Comparison of ENCODE assay signal across 32 mouse cellular contexts in the genomic region with DNA sequence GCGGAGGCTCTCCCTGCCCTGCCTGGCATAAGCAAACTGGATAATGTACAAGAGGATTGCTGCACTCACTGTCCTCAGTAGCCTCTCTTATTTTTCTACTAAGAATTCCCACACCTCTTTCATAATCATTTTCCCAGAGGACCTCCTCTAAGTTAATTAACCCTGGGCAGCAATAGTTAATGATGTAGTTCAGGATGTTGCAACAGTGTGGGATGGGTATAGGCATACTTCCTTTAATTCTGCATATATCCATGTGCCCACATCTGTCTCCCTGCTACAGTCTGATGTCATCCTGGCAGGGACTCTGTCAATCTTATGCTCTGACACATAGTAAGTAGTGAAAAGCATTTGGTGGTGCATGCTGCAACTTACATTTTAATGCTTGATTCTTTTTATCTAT. TPM values are rescaled to one million over a fixed set of nuclear protein-coding genes. Genes with fewer than 3 reads are reported as not detected.
DNase-seq lines count a peak whose midpoint lies in the region; ATAC-seq and TF ChIP-seq lines count a peak whose summit lies in the region.
"Had no signal": no experiment of that assay in that cellular context is flagged by ENCODE, and none has a peak within 500 bp of the region (broad histone marks: within the 10 kb centered on the region; RNA-seq: fewer than 3 reads in every experiment).

No protein-coding gene starts in this region.

- no peaks in the 10 kb centered on the region for H3K36me3 ChIP-seq in hindbrain, embryonic 12.5 days
- H3K36me3 ChIP-seq: embryonic facial prominence, embryonic 12.5 days; embryonic facial prominence, embryonic 15.5 days; forebrain, embryonic 12.5 days; forebrain, embryonic 15.5 days; G1E; heart, embryonic 13.5 days; hindbrain, embryonic 13.5 days; intestine, embryonic 15.5 days had no signal

- CTCF ChIA-PET in Patski (lab: Charles Lee) = interaction anchor here (1.5 to 4.7 kb wide), 2 partner anchors 12 to 18 kb away, joined by 3 to 18 read pairs; a partner anchor contains a TSS

- H3K27ac ChIP-seq in hindbrain, embryonic 12.5 days = no peak overlapping the region
- H3K27ac ChIP-seq: embryonic facial prominence, embryonic 12.5 days; embryonic facial prominence, embryonic 15.5 days; forebrain, embryonic 12.5 days; forebrain, embryonic 15.5 days; heart, embryonic 13.5 days; hindbrain, embryonic 13.5 days; intestine, embryonic 15.5 days had no signal

- no peak overlapping the region for H3K4me2 ChIP-seq in hindbrain, embryonic 12.5 days (replicated peaks)
- H3K4me2 ChIP-seq: embryonic facial prominence, embryonic 12.5 days; embryonic facial prominence, embryonic 15.5 days; forebrain, embryonic 12.5 days; forebrain, embryonic 15.5 days; heart, embryonic 13.5 days; hindbrain, embryonic 13.5 days; intestine, embryonic 15.5 days had no signal

- DNase-seq in Patski (ENCODE audit: low read depth, low spot score) = no peak
- DNase-seq in fat pad, adult 2 months (ENCODE audit: extremely low read depth, low read depth, low spot score) = peak; percentile 88
- DNase-seq in ovary, postnatal 14 days (ENCODE audit: low spot score) = no peak
- DNase-seq: adrenal gland, postnatal 10 days; adrenal gland, postnatal 36 days; B cell, adult 2 months; cerebellum, adult 18-20 months; cerebellum, adult 9-10 months; cerebellum, postnatal 14 days; gastrocnemius, postnatal 25 days; heart, adult 11 months; heart, postnatal 14 days; kidney, adult 11 months had no signal

- POLR2A ChIA-PET in Patski (lab: Charles Lee) = no interaction called here

- TF ChIP-seq CTCF in Patski (IDR thresholded peaks at IDR 0.05) = no peak

- H3K4me3 ChIP-seq in hindbrain, embryonic 12.5 days = no peak overlapping the region
- H3K4me3 ChIP-seq: embryonic facial prominence, embryonic 12.5 days; embryonic facial prominence, embryonic 15.5 days; forebrain, embryonic 12.5 days; forebrain, embryonic 15.5 days; heart, embryonic 13.5 days; hindbrain, embryonic 13.5 days; intestine, embryonic 15.5 days had no signal

- no peaks in the 10 kb centered on the region for H3K4me1 ChIP-seq in hindbrain, embryonic 12.5 days
- H3K4me1 ChIP-seq: embryonic facial prominence, embryonic 12.5 days; embryonic facial prominence, embryonic 15.5 days; forebrain, embryonic 12.5 days; forebrain, embryonic 15.5 days; heart, embryonic 13.5 days; hindbrain, embryonic 13.5 days; intestine, embryonic 15.5 days had no signal

- in situ Hi-C loops in Patski (cut with MboI; ENCODE audit: low pct_unique_long_range_greater_than_20kb) = no loop called here

- WGBS in hindbrain, embryonic 12.5 days = 94% methylated on average over 1 of the region's 1 CpGs

- H3K9me3 ChIP-seq in hindbrain, embryonic 12.5 days (replicated peaks) = no peaks in the 10 kb centered on the region
- H3K9me3 ChIP-seq: embryonic facial prominence, embryonic 12.5 days; embryonic facial prominence, embryonic 15.5 days; forebrain, embryonic 12.5 days; forebrain, embryonic 15.5 days; G1E; heart, embryonic 13.5 days; hindbrain, embryonic 13.5 days; intestine, embryonic 15.5 days had no signal

- ATAC-seq in Patski = peak; percentile 31
- 0 out of 2 replicates have a peak, but pooled peaks have one; percentile 18 for ATAC-seq in megakaryocyte, adult 5-6 weeks (ENCODE audit: poor library complexity, severe bottlenecking)
- ATAC-seq in hindbrain, embryonic 12.5 days (ENCODE audit: low FRiP score) = no peak
- no peak for ATAC-seq in megakaryocyte-erythroid progenitor cell, adult 5-6 weeks (replicated peaks; ENCODE audit: low FRiP score, low TSS enrichment, poor library complexity, severe bottlenecking)
- ATAC-seq: activated CD4-positive, CD25-positive, alpha-beta regulatory T cell, adult 4 months; forebrain, embryonic 15.5 days; hindbrain, embryonic 16.5 days; intestine, embryonic 15.5 days had no signal

- H3K27me3 ChIP-seq in Patski = no peaks in the 10 kb centered on the region
- H3K27me3 ChIP-seq in hindbrain, embryonic 12.5 days = no peaks in the 10 kb centered on the region
- H3K27me3 ChIP-seq: CH12.LX; embryonic facial prominence, embryonic 12.5 days; embryonic facial prominence, embryonic 15.5 days; forebrain, embryonic 12.5 days; forebrain, embryonic 15.5 days; heart, embryonic 13.5 days; hindbrain, embryonic 13.5 days; intestine, embryonic 15.5 days had no signal

- no peak overlapping the region for H3K9ac ChIP-seq in hindbrain, embryonic 12.5 days
- H3K9ac ChIP-seq: embryonic facial prominence, embryonic 12.5 days; embryonic facial prominence, embryonic 15.5 days; forebrain, embryonic 12.5 days; forebrain, embryonic 15.5 days; heart, embryonic 13.5 days; hindbrain, embryonic 13.5 days; intestine, embryonic 15.5 days had no signal

RNA-seq across cellular contexts. Expression of a gene that starts 13.1 kb away (rescaled TPM):
- 0.44 TPM for polyA plus RNA-seq in Patski (2021)
- 0.02 and 0.07 TPM in 2 replicates for total RNA-seq in megakaryocyte, adult 5-6 weeks (2015)
- not detected in 2 replicates for total RNA-seq in megakaryocyte, adult 5-6 weeks (2017)
- 0.08 TPM in 1 of 2 replicates, not detected in the other for polyA plus RNA-seq in hindbrain, embryonic 12.5 days (2016; fragmentation: Nextera tagmentation; extraction: Ambion mirVana)
- total RNA-seq in megakaryocyte-erythroid progenitor cell, adult 5-6 weeks (2014; fragmentation: Nextera tagmentation) = not detected in 2 replicates
- not detected in 2 replicates for total RNA-seq in megakaryocyte-erythroid progenitor cell, adult 5-6 weeks (2017)
- total RNA-seq: gastrocnemius, adult 8-10 months; gastrocnemius, postnatal 25 days; hematopoietic stem cell, adult 5-6 weeks had no signal
- polyA plus RNA-seq: forebrain, embryonic 12.5 days; G1E had no signal

RNA-seq across cellular contexts. Expression of a gene that starts 21.5 kb away (rescaled TPM):
- 26.9 TPM for polyA plus RNA-seq in Patski (2021)
- 0.80 and 1.5 TPM in 2 replicates for total RNA-seq in megakaryocyte, adult 5-6 weeks (2015)
- total RNA-seq in megakaryocyte, adult 5-6 weeks (2017) = 0.66 TPM in 1 of 2 replicates, not detected in the other
- 19.5 and 19.6 TPM in 2 replicates for polyA plus RNA-seq in hindbrain, embryonic 12.5 days (2016; fragmentation: Nextera tagmentation; extraction: Ambion mirVana)
- 0.24 and 0.42 TPM in 2 replicates for total RNA-seq in megakaryocyte-erythroid progenitor cell, adult 5-6 weeks (2014; fragmentation: Nextera tagmentation)
- total RNA-seq in megakaryocyte-erythroid progenitor cell, adult 5-6 weeks (2017) = 0.99 TPM in 1 of 2 replicates, not detected in the other
- total RNA-seq: G1E had no signal
- polyA plus RNA-seq: G1E had no signal

RNA-seq across cellular contexts. Expression of a gene that starts 24.1 kb away (rescaled TPM):
- not detected for polyA plus RNA-seq in Patski (2021)
- total RNA-seq in megakaryocyte, adult 5-6 weeks (2015) = not detected in 2 replicates
- total RNA-seq in megakaryocyte, adult 5-6 weeks (2017) = not detected in 2 replicates
- 0.67 TPM in 1 of 2 replicates, not detected in the other for polyA plus RNA-seq in hindbrain, embryonic 12.5 days (2016; fragmentation: Nextera tagmentation; extraction: Ambion mirVana)
- total RNA-seq in megakaryocyte-erythroid progenitor cell, adult 5-6 weeks (2014; fragmentation: Nextera tagmentation) = not detected in 2 replicates
- not detected in 2 replicates for total RNA-seq in megakaryocyte-erythroid progenitor cell, adult 5-6 weeks (2017)
- total RNA-seq: adrenal gland, adult 18-20 months; adrenal gland, postnatal 10 days; adrenal gland, postnatal 36 days; CH12.LX; G1E; gastrocnemius, adult 8-10 months; gastrocnemius, postnatal 25 days; heart, adult 8-10 months; heart, postnatal 14 days; hematopoietic stem cell, adult 5-6 weeks had no signal
- polyA plus RNA-seq: activated CD4-positive, CD25-positive, alpha-beta regulatory T cell, adult 4 months; embryonic facial prominence, embryonic 12.5 days; embryonic facial prominence, embryonic 15.5 days; forebrain, embryonic 12.5 days; forebrain, embryonic 15.5 days; G1E; heart, embryonic 13.5 days; heart, embryonic 16.5 days; intestine, embryonic 15.5 days had no signal

Comparison
In these comparisons a context has a peak if more than half of its experiments do, and no peak if none do; other contexts are left out.
1. ATAC-seq: peak in Patski (single experiment) and megakaryocyte, adult 5-6 weeks (single experiment); none in hindbrain, embryonic 12.5 days (single experiment) and megakaryocyte-erythroid progenitor cell, adult 5-6 weeks (single experiment).